Mouse (Mus musculus): ENCODE results near the gene Dbp. TPM values are rescaled to one million over a fixed set of nuclear protein-coding genes. Genes with fewer than 3 reads are reported as not detected.

Dbp gene
- polyA plus RNA-seq, 1 experiment, result 26.2 TPM

DNA sequence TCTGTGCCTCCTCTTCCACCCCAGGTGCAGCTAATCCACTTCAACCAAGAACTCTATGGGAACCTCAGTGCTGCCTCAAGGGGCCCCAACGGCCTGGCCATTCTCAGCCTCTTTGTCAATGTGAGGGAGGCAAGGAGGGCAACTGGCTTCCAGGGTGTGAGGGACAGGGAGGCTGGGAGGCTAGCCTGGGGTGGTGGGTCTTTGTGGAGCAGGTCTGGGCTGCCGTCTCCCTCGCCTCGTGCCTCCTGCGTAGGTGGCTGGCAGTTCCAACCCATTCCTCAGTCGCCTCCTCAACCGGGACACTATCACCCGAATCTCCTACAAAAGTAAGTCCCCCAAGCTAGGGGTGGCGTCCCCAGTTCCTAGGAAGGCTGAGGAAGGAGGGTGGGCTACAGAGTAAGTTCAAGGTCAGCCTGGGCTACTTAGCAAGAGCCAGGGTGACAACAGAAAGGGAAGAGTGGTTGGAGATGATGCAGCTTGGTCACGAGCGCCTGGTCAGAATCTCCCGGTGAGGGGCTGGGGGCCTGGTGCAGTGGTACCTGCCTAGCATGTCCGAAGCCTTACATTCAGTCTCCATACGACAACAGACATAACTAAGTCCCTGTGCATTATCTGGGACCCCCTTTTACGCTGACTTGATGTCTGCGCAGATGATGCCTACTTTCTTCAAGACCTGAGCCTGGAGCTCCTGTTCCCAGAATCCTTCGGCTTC is 1.9 kb upstream of the Dbp start:
- H3K4me2 ChIP-seq (ENCODE audit: low read depth), result no peak overlapping the region

DNA sequence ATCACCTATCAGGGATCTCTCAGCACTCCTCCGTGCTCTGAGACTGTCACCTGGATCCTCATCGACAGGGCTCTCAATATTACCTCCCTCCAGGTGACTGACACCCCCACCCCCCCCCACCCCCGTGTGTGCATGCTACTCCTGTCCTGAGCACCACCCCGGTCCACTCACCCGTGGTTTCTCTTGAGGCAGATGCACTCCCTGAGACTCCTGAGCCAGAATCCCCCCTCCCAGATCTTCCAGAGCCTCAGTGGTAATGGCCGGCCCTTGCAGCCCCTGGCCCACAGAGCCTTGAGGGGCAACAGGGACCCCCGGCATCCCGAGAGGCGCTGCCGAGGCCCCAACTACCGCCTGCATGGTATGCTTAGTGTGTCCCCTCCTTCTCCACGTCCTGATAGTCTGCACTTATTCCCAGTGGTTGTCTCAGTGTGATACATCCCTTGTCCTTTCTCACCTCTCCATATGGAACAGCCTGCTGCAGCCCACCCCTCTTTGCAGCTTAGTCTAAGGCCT is 1.3 kb upstream of the Dbp start:
- TF ChIP-seq TCF3 (IDR thresholded peaks at IDR 0.05; ENCODE audit: insufficient read length, low read depth) (no peak), E2F4 (IDR thresholded peaks at IDR 0.05; ENCODE audit: insufficient read depth) (no peak), POLR2A (IDR thresholded peaks at IDR 0.05; ENCODE audit: insufficient read length, low read depth) (no peak), MAX (IDR thresholded peaks at IDR 0.05; ENCODE audit: low read depth) (no peak), POLR2AphosphoS2 (IDR thresholded peaks at IDR 0.05; ENCODE audit: insufficient read length, low read depth) (no peak), REST (IDR thresholded peaks at IDR 0.05; ENCODE audit: insufficient read depth, insufficient read length) (no peak), USF1 (IDR thresholded peaks at IDR 0.05; ENCODE audit: low read depth) (no peak), MYOG (IDR thresholded peaks at IDR 0.05; ENCODE audit: control insufficient read depth in 1 of 3, insufficient read depth in 1 of 3, insufficient read length in 2 of 3, low read depth in 2 of 3) (no peak), CEBPB (IDR thresholded peaks at IDR 0.05; ENCODE audit: insufficient read depth, poor library complexity, severe bottlenecking) (no peak), TCF12 (IDR thresholded peaks at IDR 0.05; ENCODE audit: insufficient read depth, poor library complexity, severe bottlenecking) (no peak), SRF (IDR thresholded peaks at IDR 0.05; ENCODE audit: control insufficient read depth, insufficient read length, low read depth) (no peak), MYOD1 (IDR thresholded peaks at IDR 0.05; ENCODE audit: control insufficient read depth in 1 of 3, insufficient read length in 2 of 3, low read depth in 2 of 3) (no peak)
- peak overlapping the region; percentile 51 for H3K4me3 ChIP-seq
- no peaks in the 10 kb centered on the region for H3K36me3 ChIP-seq (ENCODE audit: control insufficient read depth, insufficient read depth)

More for the DNA sequence above, 1.9 kb upstream of the Dbp start:
- Histone ChIP-seq H3K4me3 (no peak overlapping the region), H3K27me3 (ENCODE audit: control insufficient read depth, insufficient read depth, insufficient read length) (peaks cover 16% of the 10 kb centered on the region), H3K79me2 (ENCODE audit: control insufficient read depth, insufficient read depth) (no peaks in the 10 kb centered on the region), H3K36me3 (ENCODE audit: control insufficient read depth, insufficient read depth) (no peaks in the 10 kb centered on the region), H3ac (ENCODE audit: control insufficient read depth, insufficient read length) (no peak overlapping the region)
- TF ChIP-seq REST (IDR thresholded peaks at IDR 0.05; ENCODE audit: insufficient read depth, insufficient read length) (no peak), POLR2AphosphoS2 (IDR thresholded peaks at IDR 0.05; ENCODE audit: insufficient read length, low read depth) (no peak), MAX (IDR thresholded peaks at IDR 0.05; ENCODE audit: low read depth) (no peak), CEBPB (IDR thresholded peaks at IDR 0.05; ENCODE audit: insufficient read depth, poor library complexity, severe bottlenecking) (no peak)

DNA sequence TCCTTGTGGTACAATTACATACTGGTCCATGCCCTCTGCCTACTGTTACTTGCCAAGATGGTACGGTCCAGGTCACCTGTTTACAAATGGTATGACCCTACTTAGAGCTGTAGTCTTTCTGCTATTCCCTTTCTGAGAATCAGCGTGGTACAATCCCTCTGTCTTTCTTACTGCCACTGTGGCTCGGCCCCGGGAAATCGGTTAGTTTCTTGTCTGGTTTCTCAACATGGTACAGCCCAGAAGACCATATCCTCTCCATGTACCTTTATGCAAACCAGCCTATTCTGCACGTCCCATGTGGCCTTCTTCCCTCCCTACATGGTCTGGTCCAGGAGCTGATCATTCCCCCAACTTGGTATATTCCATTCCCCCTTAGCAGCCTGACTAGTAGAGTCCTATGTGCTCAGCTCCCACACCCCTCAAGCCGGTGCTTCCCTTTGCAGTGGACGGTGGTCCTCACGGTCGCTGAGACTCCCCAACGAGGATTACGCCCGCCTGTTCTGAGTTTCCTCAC is 785 bp upstream of the Dbp start:
- H3K4me3 ChIP-seq, result peak overlapping the region; percentile 51
- no peaks in the 10 kb centered on the region for H3K36me3 ChIP-seq (ENCODE audit: control insufficient read depth, insufficient read depth)
- H3ac ChIP-seq (ENCODE audit: control insufficient read depth, insufficient read length), result no peak overlapping the region
- peaks cover 16% of the 10 kb centered on the region for H3K27me3 ChIP-seq (ENCODE audit: control insufficient read depth, insufficient read depth, insufficient read length)
- TF ChIP-seq SRF (IDR thresholded peaks at IDR 0.05; ENCODE audit: control insufficient read depth, insufficient read length, low read depth) (no peak), POLR2AphosphoS2 (IDR thresholded peaks at IDR 0.05; ENCODE audit: insufficient read length, low read depth) (peak; percentile 57)
- H3K79me2 ChIP-seq (ENCODE audit: control insufficient read depth, insufficient read depth), result no peaks in the 10 kb centered on the region
- peak overlapping the region; percentile 96 for H3K4me2 ChIP-seq (ENCODE audit: low read depth)

More for the DNA sequence above, 1.3 kb upstream of the Dbp start:
- peaks cover 16% of the 10 kb centered on the region for H3K27me3 ChIP-seq (ENCODE audit: control insufficient read depth, insufficient read depth, insufficient read length)
- no peaks in the 10 kb centered on the region for H3K79me2 ChIP-seq (ENCODE audit: control insufficient read depth, insufficient read depth)
- no peak overlapping the region for H3ac ChIP-seq (ENCODE audit: control insufficient read depth, insufficient read length)
- peak overlapping the region; percentile 96 for H3K4me2 ChIP-seq (ENCODE audit: low read depth)

DNA sequence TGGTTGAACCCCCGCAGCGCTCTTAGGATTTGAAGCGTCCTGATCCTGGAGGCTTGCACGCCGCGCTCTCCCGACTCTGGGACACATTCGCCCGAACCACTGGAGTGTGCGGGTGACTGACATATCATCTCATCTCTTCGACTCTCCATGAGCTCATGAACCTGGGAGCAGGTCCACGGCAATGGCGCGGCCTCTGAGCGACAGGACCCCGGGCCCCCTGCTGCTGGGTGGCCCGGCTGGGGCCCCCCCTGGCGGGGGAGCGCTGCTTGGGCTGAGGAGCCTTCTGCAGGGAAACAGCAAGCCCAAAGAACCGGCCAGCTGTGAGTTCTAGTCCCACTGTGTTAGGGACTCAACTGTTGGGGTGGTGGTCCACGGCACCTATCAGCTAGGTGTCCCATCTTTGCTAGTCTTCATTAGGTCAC is 566 bp downstream of the Dbp start:
- H3K4me3 ChIP-seq, result peak overlapping the region; percentile 51
- TF ChIP-seq POLR2A (IDR thresholded peaks at IDR 0.05; ENCODE audit: insufficient read length, low read depth) (peak; percentile 9), USF1 (IDR thresholded peaks at IDR 0.05; ENCODE audit: low read depth) (no peak)
- H3ac ChIP-seq (ENCODE audit: control insufficient read depth, insufficient read length), result peak overlapping the region; percentile 73
- H3K27me3 ChIP-seq (ENCODE audit: control insufficient read depth, insufficient read depth, insufficient read length), result peaks cover 2% of the 10 kb centered on the region
- no peaks in the 10 kb centered on the region for H3K79me2 ChIP-seq (ENCODE audit: control insufficient read depth, insufficient read depth)
- no peaks in the 10 kb centered on the region for H3K36me3 ChIP-seq (ENCODE audit: control insufficient read depth, insufficient read depth)
- H3K4me2 ChIP-seq (ENCODE audit: low read depth), result peak overlapping the region; percentile 73

DNA sequence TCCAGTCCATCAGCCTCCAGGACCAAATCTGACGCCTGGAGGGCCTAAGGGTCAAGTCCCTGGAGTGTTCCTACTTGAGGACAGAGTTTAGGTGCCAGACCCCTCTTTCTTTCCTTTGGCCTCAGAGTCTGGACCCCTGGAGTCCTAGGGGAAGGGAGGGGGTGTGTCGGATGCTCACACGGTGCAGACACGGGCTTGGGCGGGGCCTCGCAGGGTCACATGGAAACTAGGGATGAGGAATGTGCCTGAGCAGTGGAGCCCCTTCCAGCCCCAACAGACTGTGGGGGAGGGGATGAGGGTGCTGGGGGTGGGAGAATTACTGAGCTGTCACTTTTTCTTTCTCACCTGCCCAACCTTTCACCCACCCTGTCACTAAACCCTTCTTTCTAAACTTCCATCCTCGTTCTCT is 989 bp downstream of the Dbp start:
- TF ChIP-seq POLR2AphosphoS2 (IDR thresholded peaks at IDR 0.05; ENCODE audit: insufficient read length, low read depth) (peak; percentile 48), POLR2A (IDR thresholded peaks at IDR 0.05; ENCODE audit: insufficient read length, low read depth) (peak; percentile 35), REST (IDR thresholded peaks at IDR 0.05; ENCODE audit: insufficient read depth, insufficient read length) (no peak)
- Histone ChIP-seq H3K36me3 (ENCODE audit: control insufficient read depth, insufficient read depth) (no peaks in the 10 kb centered on the region), H3K27me3 (ENCODE audit: control insufficient read depth, insufficient read depth, insufficient read length) (no peaks in the 10 kb centered on the region), H3K4me2 (ENCODE audit: low read depth) (peak overlapping the region; percentile 73), H3ac (ENCODE audit: control insufficient read depth, insufficient read length) (peak overlapping the region; percentile 73), H3K4me3 (peak overlapping the region; percentile 51), H3K79me2 (ENCODE audit: control insufficient read depth, insufficient read depth) (no peaks in the 10 kb centered on the region)

All from myocyte (in vitro differentiated cells).